27 mouse cellular contexts compared by ENCODE assay signal in genomic region chr16:93648441-93649183, GRCm38 (mm10). TPM values are rescaled to one million over a fixed set of nuclear protein-coding genes. Genes with fewer than 3 reads are reported as not detected.
"Had no signal": no experiment of that assay in that cellular context is flagged by ENCODE, and none has a peak within 500 bp of the region (broad histone marks: within the 10 kb centered on the region; RNA-seq: fewer than 3 reads in every experiment).

No protein-coding gene starts in this region.

- H3K36me3 ChIP-seq: liver, embryonic 13.5 days had no signal

- H3K9me3 ChIP-seq: liver, embryonic 13.5 days; megakaryocyte, embryonic 14.5 days had no signal

- H3K27ac ChIP-seq: kidney, postnatal 0 days; layer of hippocampus, adult 2 months; liver, embryonic 13.5 days had no signal

- DNase-seq: kidney, postnatal 25 days; layer of hippocampus, adult 9-11 months; liver, embryonic 13.5 days; lung, adult 2 months; lung, postnatal 14 days; lung, postnatal 4 days; midbrain, embryonic 14.5 days; thymus, adult 18-20 months; thymus, postnatal 36 days had no signal

- H3K27me3 ChIP-seq: liver, embryonic 13.5 days had no signal

- H3K4me2 ChIP-seq: liver, embryonic 13.5 days; midbrain, embryonic 11.5 days had no signal

- H3K4me3 ChIP-seq: layer of hippocampus, adult 2 months; liver, embryonic 13.5 days; megakaryocyte, embryonic 14.5 days had no signal

- H3K4me1 ChIP-seq: liver, embryonic 13.5 days; megakaryocyte, embryonic 14.5 days had no signal

- H3K9ac ChIP-seq: liver, embryonic 13.5 days had no signal

RNA-seq across cellular contexts. Expression of gene Gm5678, which starts 20.7 kb away (rescaled TPM):
- total RNA-seq: liver, adult 2 months; midbrain, postnatal 0 days had no signal
- polyA plus RNA-seq: kidney, embryonic 14.5 days; kidney, postnatal 0 days; large intestine, adult 2 months; limb, embryonic 11.5 days; limb, embryonic 14.5 days; liver, adult 2 months; liver, embryonic 13.5 days; liver, embryonic 16.5 days; lung, adult 2 months; lung, embryonic 16.5 days; midbrain, embryonic 11.5 days; midbrain, embryonic 14.5 days; midbrain, postnatal 0 days; neural tube, embryonic 11.5 days; neural tube, embryonic 14.5 days; small intestine, adult 2 months; spleen, adult 2 months; testis, adult 2 months; urinary bladder, adult 2 months had no signal
